Mouse (Mus musculus): ENCODE measurements around the gene Slc24a2.

DNA sequence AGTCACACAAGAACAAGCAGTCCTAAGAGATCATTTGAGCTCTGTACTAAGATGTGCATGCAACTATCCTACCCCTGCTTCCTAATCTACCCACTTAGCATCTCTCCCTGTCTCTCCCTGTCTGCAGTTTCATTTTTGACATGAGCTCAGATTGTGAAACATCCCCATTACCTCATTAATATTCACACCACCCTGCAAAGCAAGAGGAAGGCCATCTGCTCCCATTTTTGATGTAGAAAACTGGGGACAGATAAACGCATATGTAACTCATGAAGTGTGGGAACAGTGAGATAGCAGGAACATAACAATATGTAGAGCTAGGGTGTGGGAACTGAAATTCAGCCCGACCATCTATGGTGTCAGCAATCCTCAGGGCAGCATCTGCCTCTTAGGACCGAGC is 19.7 kb downstream of the Slc24a2 start:
- TF ChIP-seq CTCF (IDR thresholded peaks at IDR 0.05; ENCODE audit: borderline replicate concordance, insufficient read depth, low read length) (no peak), POLR2A (IDR thresholded peaks at IDR 0.05; ENCODE audit: low read depth, low read length) (no peak)
